Mouse (Mus musculus) skeletal muscle tissue, adult 2 months (tissue): Measurements from ENCODE around the gene Myo1e.

ENCODE experiments used
- DNase-seq: peaks from one replicate; pipeline ENCODE4 v3.0.0-alpha.2; 2012; ENCODE audit warnings: low read depth, low spot score

Gene Myo1e

DNA sequence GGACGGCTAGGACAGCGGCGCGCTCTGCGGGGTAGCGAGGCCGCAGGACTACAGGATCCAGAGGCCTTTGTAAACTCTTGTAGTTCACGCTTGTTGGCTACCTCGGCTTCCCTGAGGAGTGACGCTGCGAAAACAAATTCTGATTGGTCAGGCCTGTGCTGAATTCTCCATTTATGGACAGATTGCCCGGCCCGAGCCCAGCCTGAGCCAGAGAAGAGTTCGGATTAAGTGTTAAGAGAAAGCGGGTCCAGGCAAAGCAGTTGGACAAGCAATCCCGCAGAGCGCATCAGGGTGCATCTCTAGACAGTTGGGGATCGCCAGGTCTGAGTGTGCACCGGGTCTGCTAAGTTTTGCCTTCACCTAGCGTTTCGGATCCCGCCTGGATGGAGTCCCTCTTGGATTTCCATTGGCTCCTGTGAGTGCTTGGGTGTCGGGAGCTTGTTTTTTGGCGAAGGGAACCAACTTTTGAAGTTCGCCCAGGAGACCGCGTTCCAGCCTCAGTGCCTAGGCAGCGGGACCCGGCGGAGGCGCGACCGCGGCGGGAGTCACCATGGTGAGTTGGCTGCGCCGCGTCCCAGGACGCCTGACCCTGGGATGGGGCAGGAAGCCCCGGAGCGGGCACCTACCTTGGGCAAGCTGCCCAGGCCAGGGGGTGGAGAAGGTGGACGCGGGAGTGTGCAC lies at the start of gene Myo1e:
TSS of gene Myo1e (plus strand) at position 200 of the 681 bp plus-strand sequence.
- DNase-seq, result peak; percentile 94

DNA sequence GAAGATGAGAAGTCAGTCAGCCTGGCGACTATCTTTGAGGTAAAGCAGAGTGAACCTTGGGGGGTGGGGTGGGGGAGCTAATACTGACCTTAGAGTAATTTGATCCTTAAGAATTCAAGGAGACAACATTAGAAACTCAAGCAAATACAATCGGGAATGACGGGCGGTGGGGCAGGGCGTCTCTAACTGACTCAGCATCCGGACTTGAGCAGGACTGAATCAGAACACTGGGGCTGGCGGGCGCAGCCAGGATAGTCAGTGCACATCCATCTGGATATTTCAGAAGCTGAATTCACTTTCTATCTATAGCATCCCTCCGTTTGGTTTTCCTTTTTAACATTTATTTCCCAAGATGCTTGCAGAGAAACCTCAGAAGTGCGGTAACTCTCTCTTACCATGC lies 47.1 kb upstream of the Myo1e start:
- DNase-seq, result no peak

DNA sequence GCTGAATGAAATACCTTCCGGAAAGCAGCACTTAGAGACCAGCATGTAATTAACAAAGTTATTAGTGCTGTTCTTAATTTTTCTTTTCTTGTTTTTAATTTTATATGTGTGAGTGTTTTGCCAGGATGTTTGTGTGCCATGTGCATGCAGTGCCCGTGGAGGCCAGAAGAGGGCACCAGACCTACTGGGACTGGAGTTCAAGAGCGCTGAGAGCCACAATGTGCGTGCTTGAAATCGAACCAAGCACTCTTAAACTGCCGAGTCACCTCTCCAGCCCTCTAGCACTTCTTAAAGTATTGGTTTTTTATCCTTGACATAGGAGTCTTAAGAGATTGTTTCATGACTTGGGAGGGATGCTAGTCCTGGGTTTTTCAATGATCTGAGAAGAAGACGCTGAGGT lies 38.2 kb upstream of the Myo1e start:
- DNase-seq, result no peak

DNA sequence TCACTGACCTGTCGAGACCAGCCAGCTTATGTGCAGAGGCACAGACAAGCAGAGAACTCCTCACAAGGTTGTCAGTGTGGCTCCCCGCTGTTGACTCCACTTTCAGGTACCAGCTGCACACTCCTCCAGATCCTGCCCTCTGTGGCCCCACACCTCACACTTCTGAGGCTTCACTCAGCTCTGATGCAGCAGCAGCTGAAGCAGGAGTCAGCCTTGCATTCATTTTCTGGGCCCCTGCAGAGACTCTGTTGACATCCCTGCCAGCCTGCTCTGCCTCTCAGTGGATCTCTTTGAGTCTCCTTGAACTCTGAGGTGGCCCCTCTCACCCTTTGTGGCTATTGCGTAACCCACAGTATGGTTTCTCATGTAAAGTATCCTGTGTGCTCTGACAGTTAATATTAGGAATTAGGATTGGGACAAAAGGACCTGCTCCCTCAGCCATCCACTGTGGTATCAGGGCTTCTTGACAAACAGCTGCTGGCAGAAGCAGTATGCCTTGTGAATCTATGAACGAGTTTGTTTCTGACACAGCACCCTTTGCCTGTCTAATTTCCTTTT lies 32.8 kb upstream of the Myo1e start:
- DNase-seq, result no peak

DNA sequence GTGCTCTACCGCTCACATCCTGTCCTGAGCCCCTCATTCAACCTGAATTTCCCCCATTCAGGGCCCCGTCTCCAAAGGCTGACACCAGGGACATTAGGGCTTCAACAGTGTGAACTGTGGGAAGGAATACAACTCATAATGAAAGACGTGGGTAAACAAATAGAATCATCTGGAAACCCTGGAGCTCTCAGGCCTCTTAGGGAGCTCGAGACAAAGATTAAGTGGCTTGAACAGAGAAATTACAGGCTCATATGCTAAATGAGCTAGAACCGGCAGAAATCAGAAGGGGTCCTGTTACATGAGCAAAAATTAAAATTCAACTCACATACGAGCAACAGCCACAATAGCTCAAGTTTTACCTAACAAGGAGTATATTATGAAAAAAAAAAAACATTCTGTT lies 32.3 kb upstream of the Myo1e start:
- DNase-seq, result no peak

DNA sequence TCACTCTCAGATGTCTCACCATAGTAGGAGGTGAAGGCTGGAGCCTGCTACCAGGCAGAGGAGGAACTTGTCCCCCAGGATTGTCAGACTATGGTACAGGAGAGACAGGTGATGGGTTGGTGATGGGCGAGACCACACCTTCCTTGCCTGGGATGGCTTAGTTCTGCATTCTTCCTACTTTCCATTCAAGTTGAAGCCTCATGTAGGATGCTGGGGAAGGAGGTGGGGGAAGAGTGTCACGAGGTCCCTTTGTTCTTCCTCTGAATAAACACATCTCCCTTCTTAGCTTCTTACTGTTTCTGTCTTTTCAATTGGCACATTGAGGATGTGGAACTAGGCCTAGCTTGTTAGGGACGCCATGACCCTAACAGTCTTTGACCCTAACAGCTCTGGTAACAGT lies 30.9 kb upstream of the Myo1e start:
- DNase-seq, result no peak

DNA sequence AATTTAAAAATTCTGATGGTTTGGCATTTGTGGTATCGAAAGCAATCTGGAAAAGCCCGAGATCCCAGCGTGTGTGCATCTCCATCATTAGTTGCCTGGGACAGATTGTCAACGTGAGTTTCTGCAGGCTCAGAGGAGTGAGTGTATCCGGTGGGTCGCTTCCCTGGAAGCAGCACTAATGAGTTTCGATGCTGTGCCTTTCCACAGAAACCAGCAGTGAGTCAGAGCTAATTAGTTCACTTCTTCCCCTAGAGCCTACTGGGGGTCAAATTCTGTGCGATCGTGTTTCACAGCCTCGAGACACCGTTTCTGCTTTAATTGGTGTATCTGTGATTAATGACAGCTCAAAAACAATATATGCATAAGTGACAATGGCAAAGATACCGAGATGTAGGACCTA lies 25.4 kb upstream of the Myo1e start:
- DNase-seq, result no peak

DNA sequence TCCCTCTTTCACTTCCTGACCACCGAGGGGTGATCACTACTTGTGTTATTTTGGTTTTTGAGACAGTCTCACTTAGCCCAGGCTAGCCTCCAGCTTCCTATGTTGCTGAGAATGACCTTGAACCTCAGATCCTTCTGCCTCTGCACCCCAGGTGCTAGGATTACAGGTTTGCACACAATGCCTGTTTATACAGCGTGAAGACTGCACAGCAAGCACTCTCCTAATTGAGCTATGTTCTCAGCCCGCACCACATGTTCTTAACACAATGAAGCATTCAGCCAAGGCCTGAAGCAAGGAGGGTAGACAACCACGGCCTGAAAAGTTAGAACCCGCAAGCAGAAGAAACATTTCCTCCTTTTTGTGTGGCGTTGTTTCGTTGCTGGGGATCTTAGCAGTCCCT lies 24.5 kb upstream of the Myo1e start:
- no peak for DNase-seq

DNA sequence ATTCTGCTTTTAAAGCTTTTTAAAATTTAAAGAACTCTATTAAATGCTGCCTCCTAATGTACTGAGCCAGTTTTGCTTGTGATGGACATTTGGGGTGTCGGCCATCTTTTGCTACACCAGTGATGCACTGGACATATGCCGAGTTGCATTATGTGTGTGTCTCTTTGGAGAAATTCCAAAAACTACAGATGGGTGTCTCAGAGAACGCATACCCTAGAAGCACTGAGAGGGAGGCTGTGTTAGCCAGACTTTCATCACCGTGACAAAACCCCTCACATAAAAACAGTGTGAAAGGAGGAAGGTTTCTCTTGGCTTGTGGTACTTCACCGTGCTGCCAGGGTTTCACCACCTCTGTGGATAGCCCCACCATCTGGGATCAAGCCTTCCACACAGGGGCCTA lies 14.8 kb upstream of the Myo1e start:
- DNase-seq, result no peak

DNA sequence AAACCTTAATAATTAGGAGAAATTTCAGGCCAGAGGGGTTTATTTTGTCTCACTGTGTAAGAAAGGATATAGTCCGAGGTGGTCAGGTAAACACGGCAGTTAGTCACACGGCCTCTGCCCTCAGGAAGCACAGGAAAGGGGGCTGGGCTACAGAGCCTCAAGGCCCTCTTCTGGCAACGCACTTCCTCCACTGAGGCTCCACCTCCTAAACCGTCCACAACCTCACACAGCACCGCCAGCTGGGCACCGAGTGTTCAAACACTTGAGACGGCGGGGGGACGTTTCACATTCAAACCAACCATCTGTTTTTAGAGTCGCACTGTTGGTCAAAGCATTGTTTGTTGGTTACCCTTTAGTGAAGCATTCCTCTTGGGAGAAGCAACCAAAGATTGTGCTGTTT lies 12.5 kb upstream of the Myo1e start:
- DNase-seq, result no peak

DNA sequence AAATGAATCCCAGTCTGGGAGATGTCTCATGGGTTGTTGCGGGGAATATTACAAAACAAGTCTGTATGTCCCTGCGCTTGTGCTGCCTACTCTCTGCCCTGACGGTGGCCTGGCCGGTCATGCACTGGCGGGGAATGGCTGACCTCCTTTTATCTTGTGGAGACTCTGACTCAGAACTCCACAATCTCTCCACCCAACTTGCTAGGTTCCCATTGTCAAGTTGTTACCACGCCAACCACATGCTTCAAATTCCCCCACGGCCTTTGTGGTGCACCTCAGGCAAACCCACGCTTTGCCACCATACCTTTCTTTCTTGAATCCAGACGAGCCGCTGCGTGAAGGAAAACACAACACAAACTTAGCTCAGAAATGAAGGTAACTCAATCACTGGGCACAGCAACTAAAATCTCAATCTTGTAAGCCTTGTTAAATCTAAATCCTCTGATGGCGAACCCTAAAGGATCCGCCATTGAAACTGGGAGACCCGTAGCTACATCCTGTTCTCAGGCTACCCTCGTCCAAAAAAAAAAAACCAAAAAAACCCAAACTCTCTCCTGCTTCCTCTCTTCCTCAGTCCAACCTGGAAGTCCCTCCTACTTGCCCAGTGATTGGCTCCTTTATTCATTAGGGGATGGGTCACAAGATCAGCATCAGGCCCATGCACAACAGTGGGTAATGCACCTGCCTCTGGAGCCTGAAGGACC lies 10.0 kb upstream of the Myo1e start:
- DNase-seq, result no peak

DNA sequence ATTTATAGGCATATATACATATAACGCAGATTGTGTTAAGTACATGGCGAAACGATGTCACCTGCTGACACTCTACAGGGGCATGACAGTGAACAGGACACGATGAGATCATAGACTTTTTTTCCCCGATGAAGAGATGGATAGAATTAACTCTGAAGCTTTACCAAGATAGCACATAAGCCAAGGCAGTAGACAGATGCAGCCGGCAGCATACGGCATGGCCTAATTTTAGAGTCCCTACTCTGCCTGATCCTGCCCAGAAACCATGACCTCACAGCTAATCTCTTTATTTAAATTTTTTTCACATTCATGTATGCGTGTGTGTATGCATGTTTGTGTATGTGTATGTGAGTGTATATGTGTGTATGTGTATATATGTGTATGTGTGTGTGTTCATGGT lies 9.2 kb upstream of the Myo1e start:
- DNase-seq, result peak; percentile 40

DNA sequence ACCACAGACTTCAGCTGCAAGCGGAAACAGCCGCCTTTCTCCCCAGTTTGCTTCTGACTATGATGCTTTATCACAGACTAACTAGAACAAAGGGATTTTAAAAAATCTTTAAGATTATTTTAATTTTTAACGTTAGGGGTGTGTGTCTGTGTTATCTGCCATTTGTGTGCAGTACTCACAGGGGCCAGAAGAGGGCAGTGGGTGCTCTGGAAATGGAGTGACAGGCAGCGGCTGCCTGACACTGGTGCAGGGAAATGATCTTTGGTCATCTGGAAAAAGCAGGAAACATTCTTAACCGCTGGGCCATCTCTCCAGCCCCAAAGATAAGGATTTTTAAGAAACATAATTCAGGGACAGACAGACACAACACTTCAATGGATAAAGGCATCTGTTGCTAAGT lies 4.4 kb upstream of the Myo1e start:
- no peak for DNase-seq

DNA sequence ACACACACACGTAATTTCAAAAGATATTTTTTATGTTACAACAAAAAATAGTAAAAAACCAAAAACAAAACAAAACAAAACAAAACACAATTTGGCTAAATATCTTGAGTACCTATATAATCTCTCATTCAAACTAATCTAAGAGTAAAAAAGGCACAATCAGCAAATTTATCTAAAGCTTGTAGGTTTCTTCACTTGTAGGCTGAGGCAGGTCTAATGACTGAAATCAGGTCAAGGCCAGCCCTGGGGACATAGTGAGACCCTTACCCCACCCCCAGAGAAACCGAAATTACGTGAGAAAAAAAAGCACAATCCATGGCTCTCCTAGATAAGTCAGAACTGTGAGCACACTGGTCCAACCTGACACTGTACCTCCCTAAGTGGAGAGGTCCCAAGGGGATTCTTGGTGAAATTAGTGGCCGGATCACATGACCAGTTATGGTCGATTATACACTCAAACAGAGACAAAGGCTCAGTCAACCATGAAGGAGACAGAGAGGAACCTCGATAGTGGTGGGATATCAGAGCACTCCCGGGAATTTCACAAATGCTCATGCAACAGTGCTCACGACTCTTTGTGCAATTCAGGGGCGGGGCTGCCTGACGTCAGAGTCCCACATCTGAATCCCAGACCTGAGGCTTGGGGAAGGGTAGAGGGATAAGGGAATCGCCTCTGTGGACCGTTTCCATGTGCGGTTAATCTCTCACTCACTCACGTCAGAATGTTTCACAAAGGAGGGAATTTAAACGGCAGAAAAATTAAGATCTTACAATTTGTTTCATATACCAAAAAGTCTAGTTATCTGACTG lies 3.7 kb upstream of the Myo1e start:
- no peak for DNase-seq

DNA sequence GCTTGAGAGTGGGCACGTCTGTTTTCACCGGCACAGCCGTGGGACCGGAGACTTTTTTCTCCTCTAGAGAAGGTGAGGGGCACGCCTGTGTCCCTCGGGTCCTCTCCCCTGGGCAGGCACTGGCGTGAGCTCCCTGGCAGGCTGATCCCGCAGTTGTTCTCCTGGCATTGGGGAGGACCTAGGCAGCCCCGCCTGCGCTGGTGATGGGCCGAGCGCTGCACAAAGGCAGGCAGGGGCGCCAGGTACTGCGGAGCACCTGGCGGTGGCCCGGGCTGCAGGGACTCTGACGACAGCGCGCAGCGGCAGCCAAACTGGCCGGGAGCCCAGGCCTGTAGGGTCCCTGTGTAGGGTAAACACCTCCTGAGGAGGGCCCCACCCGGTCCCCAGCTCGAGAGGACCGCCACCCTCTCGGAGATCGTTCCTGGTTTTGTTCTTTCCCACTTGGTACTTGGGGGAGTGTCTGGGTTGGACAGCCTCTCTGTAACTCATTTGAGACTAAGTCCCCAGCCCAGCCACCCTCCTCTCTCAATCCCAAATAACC lies 901 bp downstream of the Myo1e start:
- DNase-seq, result no peak

DNA sequence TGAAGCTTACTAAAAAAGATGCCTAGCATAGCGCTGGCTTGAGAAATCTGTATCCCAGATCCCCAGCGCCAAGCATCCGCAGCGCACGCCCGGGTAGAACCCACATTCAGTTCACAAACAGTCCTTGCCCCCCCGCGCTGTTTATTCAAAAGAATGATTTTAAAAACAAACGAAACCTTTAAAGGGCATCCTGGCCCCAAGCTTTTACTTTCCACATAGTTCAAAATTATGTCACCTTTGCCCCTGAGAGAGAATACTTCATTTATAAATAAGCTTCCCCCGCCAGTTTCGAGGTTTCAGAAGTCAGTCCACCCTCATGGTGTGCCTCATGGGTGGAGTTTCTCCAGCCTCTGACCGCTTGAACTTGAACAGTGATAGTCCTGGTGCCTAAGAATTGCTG lies 1.6 kb downstream of the Myo1e start:
- no peak for DNase-seq

DNA sequence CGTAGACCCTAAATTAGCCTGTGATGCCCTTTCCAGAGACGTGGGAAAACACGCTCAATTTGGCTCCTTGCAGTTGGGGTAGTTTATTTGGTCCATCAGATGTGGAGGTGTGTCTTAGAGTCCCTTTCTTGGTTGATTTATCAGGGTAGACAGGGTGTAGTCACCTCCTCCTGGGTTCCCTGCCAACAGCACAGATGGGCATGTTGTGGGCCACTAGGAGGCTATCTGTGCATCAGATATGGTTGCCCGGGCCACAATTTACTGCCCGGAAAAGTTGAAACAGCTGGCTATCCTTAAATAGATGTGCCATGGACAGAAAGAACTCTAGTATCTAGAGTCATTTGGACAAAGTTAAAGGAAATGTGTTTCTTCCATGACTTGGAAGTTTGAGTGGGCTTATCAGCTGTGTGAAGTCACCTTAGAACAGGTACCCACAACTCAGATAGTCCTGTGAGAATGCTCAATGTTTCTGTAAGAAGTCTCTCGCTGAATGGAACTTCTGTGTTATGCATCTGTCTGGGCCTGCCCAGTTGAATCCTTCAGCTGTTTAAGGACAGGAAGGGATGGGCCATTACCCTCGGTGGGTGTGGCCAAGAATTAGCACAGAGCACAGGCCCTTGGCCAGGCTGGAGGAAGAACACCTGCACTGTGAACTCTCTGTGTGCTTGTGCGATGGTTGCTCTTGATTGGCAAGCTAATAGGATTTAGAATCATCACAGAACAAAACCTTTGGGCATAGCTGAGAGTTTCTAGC lies 2.3 kb downstream of the Myo1e start:
- DNase-seq, result peak; percentile 38

DNA sequence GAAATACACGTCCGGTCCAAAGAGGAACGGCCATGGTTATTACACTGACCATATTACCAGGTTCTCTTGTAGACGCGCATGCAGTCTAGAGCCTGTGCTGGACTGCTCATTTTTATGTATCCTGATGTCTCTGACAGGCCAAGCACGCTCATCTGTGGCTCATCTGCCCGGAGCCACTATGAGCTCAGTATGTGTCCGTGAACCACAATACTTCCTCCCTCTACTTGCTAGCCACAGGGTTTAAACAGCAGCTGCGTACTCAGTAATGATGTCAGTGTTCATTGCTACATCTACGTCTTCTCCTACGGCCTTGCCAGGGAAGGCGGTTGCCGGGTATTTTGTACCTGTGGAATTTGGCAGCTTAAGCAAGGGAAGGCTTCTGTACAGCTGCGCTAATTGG lies 4.5 kb downstream of the Myo1e start:
- DNase-seq, result no peak

DNA sequence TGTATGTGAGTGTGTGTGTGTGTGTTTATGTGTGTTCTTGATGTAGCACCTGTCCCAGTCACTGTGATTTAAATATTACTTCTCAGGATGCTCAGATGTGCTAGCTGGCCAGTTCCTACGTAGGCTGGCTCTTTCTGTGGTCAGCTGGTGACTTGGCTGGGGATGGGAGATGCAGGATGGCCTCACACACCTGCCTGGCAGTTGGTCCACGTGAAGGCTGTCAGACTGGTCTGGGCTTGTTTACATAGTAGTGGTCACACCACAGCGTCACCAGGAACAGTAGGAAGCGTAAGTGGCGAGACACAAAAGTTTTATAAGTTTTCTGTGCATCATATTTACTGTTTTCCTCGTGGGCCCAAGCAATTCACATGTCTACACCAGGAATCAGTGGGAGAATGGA lies 9.4 kb downstream of the Myo1e start:
- no peak for DNase-seq

DNA sequence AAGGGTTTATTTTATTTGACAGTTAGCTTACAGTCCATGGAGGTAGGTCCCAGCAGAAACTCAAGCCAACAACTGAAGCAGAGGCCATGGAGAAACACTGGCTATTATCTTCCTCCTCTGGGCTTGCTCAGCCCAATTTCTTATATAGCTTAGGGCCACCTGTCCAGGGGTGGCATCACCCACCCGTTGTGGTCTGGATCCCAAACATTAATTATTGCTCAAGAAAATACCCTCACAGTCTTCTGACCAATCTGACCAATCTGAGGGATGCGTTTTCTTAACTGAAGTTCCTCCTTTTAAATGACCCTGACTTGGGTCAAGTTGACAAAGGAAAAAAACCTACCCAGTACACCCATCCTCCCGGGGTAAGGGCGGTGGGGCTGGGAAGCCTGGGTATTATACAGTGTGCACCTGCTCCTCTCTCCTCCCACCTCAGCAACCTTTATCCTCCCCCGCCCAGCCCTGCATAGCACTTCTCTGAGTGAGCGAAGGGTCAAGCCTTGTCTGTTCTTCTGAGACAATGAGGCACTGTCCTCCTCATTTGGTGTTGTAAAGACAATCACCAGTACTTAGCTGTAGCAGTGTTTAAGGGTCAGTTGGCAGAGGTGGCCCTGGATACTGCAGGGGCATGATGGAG lies 12.3 kb downstream of the Myo1e start:
- DNase-seq, result no peak
